Mouse (Mus musculus): Measurements from ENCODE around the gene Veph1. TPM values are rescaled to one million over a fixed set of nuclear protein-coding genes. Genes with fewer than 3 reads are reported as not detected.

Gene Veph1
- total RNA-seq, 1 experiment: 0.67 TPM

GRCm38 (mm10) chr3:66078026-66078721 lies 218.5 kb downstream of the Veph1 start:
- H3K4me1 ChIP-seq (ENCODE audit: control insufficient read depth in 2 of 2, insufficient read depth in 2 of 2, low read length in 2 of 2, poor library complexity in 1 of 2): no peaks in the 10 kb centered on the region; a peak in 1 of 4 replicates
- peak overlapping the region in 1 of 2 experiments; percentile 37; a peak in 1 of 4 replicates for H3K4me3 ChIP-seq (ENCODE audit: insufficient read depth in 1 of 2, low read depth in 1 of 2, low read length in 2 of 2, poor library complexity in 1 of 2, severe bottlenecking in 1 of 2)

GRCm38 (mm10) chr3:66070274-66070673 lies 226.4 kb downstream of the Veph1 start:
- in situ Hi-C loops (cut with MboI; ENCODE audit: low sequenced_read_pairs in 2 of 2, unreplicated experiment in 2 of 2): no loop called here
- TF ChIP-seq ZNF384 (IDR thresholded peaks at IDR 0.05; ENCODE audit: low read depth, low read length) (no peak), CHD2 (IDR thresholded peaks at IDR 0.05; ENCODE audit: low read depth, low read length) (no peak)

More at GRCm38 (mm10) chr3:66078026-66078721, 218.5 kb downstream of the Veph1 start:
- H3K9me3 ChIP-seq (ENCODE audit: control insufficient read depth, insufficient read depth, low read depth, low read length): no peaks in the 10 kb centered on the region
- no peak overlapping the region for H3K27ac ChIP-seq (ENCODE audit: insufficient read depth, low read depth, low read length, poor library complexity, severe bottlenecking)
- TF ChIP-seq HCFC1 (IDR thresholded peaks at IDR 0.05; ENCODE audit: borderline replicate concordance, insufficient read depth, low read length): no peak
- no peak for TF ChIP-seq CHD2 (IDR thresholded peaks at IDR 0.05; ENCODE audit: low read depth, low read length)
- 0 out of 2 replicates have a peak, but pooled peaks have one; percentile 19 for TF ChIP-seq ZNF384 (IDR thresholded peaks at IDR 0.05; ENCODE audit: low read depth, low read length)
- TF ChIP-seq MAFK (IDR thresholded peaks at IDR 0.05; ENCODE audit: insufficient read depth, low read depth, low read length): no peak
- DNase-seq (ENCODE audit: low read depth, low spot score): peak; percentile 28
- H3K36me3 ChIP-seq (ENCODE audit: control insufficient read depth, insufficient read depth, low read length, poor library complexity, severe bottlenecking): no peaks in the 10 kb centered on the region
- H3K9ac ChIP-seq (ENCODE audit: insufficient read depth, low read depth, low read length, poor library complexity, severe bottlenecking): no peak overlapping the region
- in situ Hi-C loops (cut with MboI; ENCODE audit: low sequenced_read_pairs in 2 of 2, unreplicated experiment in 2 of 2): no loop called here

GRCm38 (mm10) chr3:66063881-66064280 lies 232.8 kb downstream of the Veph1 start:
- Histone ChIP-seq H3K4me1 (ENCODE audit: control insufficient read depth in 2 of 2, insufficient read depth in 2 of 2, low read length in 2 of 2, poor library complexity in 1 of 2) (no peaks in the 10 kb centered on the region), H3K9me3 (ENCODE audit: control insufficient read depth, insufficient read depth, low read depth, low read length) (no peaks in the 10 kb centered on the region), H3K27ac (ENCODE audit: insufficient read depth, low read depth, low read length, poor library complexity, severe bottlenecking) (no peak overlapping the region), H3K4me3 (ENCODE audit: insufficient read depth in 1 of 2, low read depth in 1 of 2, low read length in 2 of 2, poor library complexity in 1 of 2, severe bottlenecking in 1 of 2) (no peak overlapping the region), H3K9ac (ENCODE audit: insufficient read depth, low read depth, low read length, poor library complexity, severe bottlenecking) (no peak overlapping the region), H3K36me3 (ENCODE audit: control insufficient read depth, insufficient read depth, low read length, poor library complexity, severe bottlenecking) (no peaks in the 10 kb centered on the region)
- DNase-seq (ENCODE audit: low read depth, low spot score): no peak
- TF ChIP-seq ZC3H11A (IDR thresholded peaks at IDR 0.05; ENCODE audit: borderline replicate concordance, low read depth, low read length): 0 out of 2 replicates have a peak, but pooled peaks have one; percentile 8
- no peak for TF ChIP-seq ZNF384 (IDR thresholded peaks at IDR 0.05; ENCODE audit: low read depth, low read length)
- TF ChIP-seq CHD2 (IDR thresholded peaks at IDR 0.05; ENCODE audit: low read depth, low read length): no peak
- in situ Hi-C loops (cut with MboI; ENCODE audit: low sequenced_read_pairs in 2 of 2, unreplicated experiment in 2 of 2): no loop called here

More at GRCm38 (mm10) chr3:66070274-66070673, 226.4 kb downstream of the Veph1 start:
- H3K27ac ChIP-seq (ENCODE audit: insufficient read depth, low read depth, low read length, poor library complexity, severe bottlenecking): no peak overlapping the region
- H3K4me1 ChIP-seq (ENCODE audit: control insufficient read depth in 2 of 2, insufficient read depth in 2 of 2, low read length in 2 of 2, poor library complexity in 1 of 2): no peaks in the 10 kb centered on the region
- H3K9me3 ChIP-seq (ENCODE audit: control insufficient read depth, insufficient read depth, low read depth, low read length): no peaks in the 10 kb centered on the region
- no peak for DNase-seq (ENCODE audit: low read depth, low spot score)
- H3K36me3 ChIP-seq (ENCODE audit: control insufficient read depth, insufficient read depth, low read length, poor library complexity, severe bottlenecking): no peaks in the 10 kb centered on the region
- H3K4me3 ChIP-seq (ENCODE audit: insufficient read depth in 1 of 2, low read depth in 1 of 2, low read length in 2 of 2, poor library complexity in 1 of 2, severe bottlenecking in 1 of 2): no peak overlapping the region
- H3K9ac ChIP-seq (ENCODE audit: insufficient read depth, low read depth, low read length, poor library complexity, severe bottlenecking): no peak overlapping the region

- in situ Hi-C loops (cut with MboI; ENCODE audit: low sequenced_read_pairs in 2 of 2, unreplicated experiment in 2 of 2): no loop called here
- Histone ChIP-seq H3K9ac (ENCODE audit: insufficient read depth, low read depth, low read length, poor library complexity, severe bottlenecking) (no peak overlapping the region), H3K27ac (ENCODE audit: insufficient read depth, low read depth, low read length, poor library complexity, severe bottlenecking) (no peak overlapping the region), H3K4me3 (ENCODE audit: insufficient read depth in 1 of 2, low read depth in 1 of 2, low read length in 2 of 2, poor library complexity in 1 of 2, severe bottlenecking in 1 of 2) (no peak overlapping the region), H3K36me3 (ENCODE audit: control insufficient read depth, insufficient read depth, low read length, poor library complexity, severe bottlenecking) (no peaks in the 10 kb centered on the region), H3K4me1 (ENCODE audit: control insufficient read depth in 2 of 2, insufficient read depth in 2 of 2, low read length in 2 of 2, poor library complexity in 1 of 2) (no peaks in the 10 kb centered on the region), H3K9me3 (ENCODE audit: control insufficient read depth, insufficient read depth, low read depth, low read length) (no peaks in the 10 kb centered on the region)
- DNase-seq (ENCODE audit: low read depth, low spot score): no peak
- no peak for TF ChIP-seq CHD2 (IDR thresholded peaks at IDR 0.05; ENCODE audit: low read depth, low read length)
- no peak for TF ChIP-seq HCFC1 (IDR thresholded peaks at IDR 0.05; ENCODE audit: borderline replicate concordance, insufficient read depth, low read length)
- no peak for TF ChIP-seq ZC3H11A (IDR thresholded peaks at IDR 0.05; ENCODE audit: borderline replicate concordance, low read depth, low read length)
- no peak for TF ChIP-seq MAFK (IDR thresholded peaks at IDR 0.05; ENCODE audit: insufficient read depth, low read depth, low read length)
- no peak for TF ChIP-seq ZNF384 (IDR thresholded peaks at IDR 0.05; ENCODE audit: low read depth, low read length)
Observed at GRCm38 (mm10) chr3:66056912-66057311, 239.7 kb downstream of the Veph1 start.

GRCm38 (mm10) chr3:66055652-66056051 lies 241.0 kb downstream of the Veph1 start:
- Histone ChIP-seq H3K4me1 (ENCODE audit: control insufficient read depth in 2 of 2, insufficient read depth in 2 of 2, low read length in 2 of 2, poor library complexity in 1 of 2) (no peaks in the 10 kb centered on the region), H3K36me3 (ENCODE audit: control insufficient read depth, insufficient read depth, low read length, poor library complexity, severe bottlenecking) (no peaks in the 10 kb centered on the region), H3K27ac (ENCODE audit: insufficient read depth, low read depth, low read length, poor library complexity, severe bottlenecking) (no peak overlapping the region), H3K9ac (ENCODE audit: insufficient read depth, low read depth, low read length, poor library complexity, severe bottlenecking) (no peak overlapping the region), H3K9me3 (ENCODE audit: control insufficient read depth, insufficient read depth, low read depth, low read length) (no peaks in the 10 kb centered on the region), H3K4me3 (ENCODE audit: insufficient read depth in 1 of 2, low read depth in 1 of 2, low read length in 2 of 2, poor library complexity in 1 of 2, severe bottlenecking in 1 of 2) (no peak overlapping the region)
- in situ Hi-C loops (cut with MboI; ENCODE audit: low sequenced_read_pairs in 2 of 2, unreplicated experiment in 2 of 2): no loop called here
- TF ChIP-seq ZC3H11A (IDR thresholded peaks at IDR 0.05; ENCODE audit: borderline replicate concordance, low read depth, low read length): no peak
- no peak for TF ChIP-seq MAFK (IDR thresholded peaks at IDR 0.05; ENCODE audit: insufficient read depth, low read depth, low read length)
- TF ChIP-seq CHD2 (IDR thresholded peaks at IDR 0.05; ENCODE audit: low read depth, low read length): no peak
- no peak for TF ChIP-seq ZNF384 (IDR thresholded peaks at IDR 0.05; ENCODE audit: low read depth, low read length)
- TF ChIP-seq HCFC1 (IDR thresholded peaks at IDR 0.05; ENCODE audit: borderline replicate concordance, insufficient read depth, low read length): no peak
- DNase-seq (ENCODE audit: low read depth, low spot score): no peak
